Mouse (Mus musculus) olfactory bulb, adult 2 months (tissue): Measurements from ENCODE around the gene Fam129b. TPM values are rescaled to one million over a fixed set of nuclear protein-coding genes. Genes with fewer than 3 reads are reported as not detected.

Source experiments
- H3K27ac ChIP-seq: fragments of 200-500 bp; 2 replicates; pipeline ENCODE4 v1.5.1; 2012; ENCODE audit warnings: low read depth, low read length; ENCODE audit not compliant: insufficient read depth
- H3K4me1 ChIP-seq: fragments of 200-500 bp; 2 replicates; pipeline ENCODE4 v1.6.1; 2012; ENCODE audit warnings: low read length; ENCODE audit not compliant: control insufficient read depth, insufficient read depth
- H3K4me3 ChIP-seq: fragments of 200-500 bp; 2 replicates; pipeline ENCODE4 v1.5.1; 2012; ENCODE audit warnings: mild to moderate bottlenecking, low read depth, low read length, moderate library complexity; ENCODE audit not compliant: insufficient read depth
- POLR2A ChIP-seq: fragments of 200-500 bp; IDR thresholded peaks from 2 replicates; pipeline ENCODE4 v1.6.1; 2012; ENCODE audit warnings: mild to moderate bottlenecking, low read depth, low read length, moderate library complexity; ENCODE audit not compliant: insufficient read depth
- WGBS: fragments of 180-500 bp; shearing (Covaris S2); methylation state at CpG from one replicate; pipeline ENCODE4 v1.1.7; 2018; 5-methylcytosine and 5-hydroxymethylcytosine counted together
- polyA plus RNA-seq: library from polyadenylated mRNA; stranded (reverse); fragments of >200 nt; gene quantifications from 2 replicates; pipeline ENCODE4 v1.2.4, GENCODE M21; 2012; ENCODE audit warnings: low replicate concordance; ENCODE audit not compliant: missing spikeins, insufficient read depth, insufficient read length

The Fam129b gene
- polyA plus RNA-seq, 1 experiment: not detected

DNA sequence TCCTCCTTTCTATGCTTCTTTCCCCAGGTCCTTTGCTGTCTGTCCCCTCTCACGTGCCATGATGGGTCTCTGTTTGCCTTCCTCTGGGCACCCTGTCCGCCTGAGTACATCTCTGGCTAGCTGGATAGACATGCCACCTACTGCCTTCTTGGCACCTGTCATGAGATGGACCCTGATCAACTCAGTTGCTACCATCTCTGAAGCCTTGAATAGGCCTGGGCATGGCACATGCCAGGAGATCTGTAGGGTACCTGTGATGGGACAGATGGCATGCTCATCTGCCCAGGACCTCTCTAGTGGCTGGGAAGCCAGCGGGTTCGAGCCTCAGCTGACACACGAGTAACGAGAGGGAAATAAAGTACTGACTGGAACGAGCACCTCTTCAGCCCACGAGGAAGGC lies 98.3 kb downstream of the Fam129b start:
- Histone ChIP-seq H3K4me3 (no peak overlapping the region), H3K27ac (no peak overlapping the region), H3K4me1 (peaks cover 7% of the 10 kb centered on the region)
- WGBS: 87% methylated on average over 8 of the region's 8 CpGs
- TF ChIP-seq POLR2A: no peak

Other genes with a start within 250 kb of the Fam129b start
- not detected in 2 replicates for gene Eng, start 229.5 kb upstream of the Fam129b start, polyA plus RNA-seq
- not detected in 2 replicates for gene Fpgs, start 172.0 kb upstream of the Fam129b start, polyA plus RNA-seq
- 509 TPM in 1 of 2 replicates, not detected in the other for gene Cdk9, start 163.0 kb upstream of the Fam129b start, polyA plus RNA-seq
- gene Sh2d3c, start 155.1 kb upstream of the Fam129b start, polyA plus RNA-seq: not detected in 2 replicates
- gene 6330409D20Rik, start 135.1 kb upstream of the Fam129b start, polyA plus RNA-seq: not detected in 2 replicates
- not detected in 2 replicates for gene Tor2a, start 118.9 kb upstream of the Fam129b start, polyA plus RNA-seq
- gene Ttc16, start 100.5 kb upstream of the Fam129b start, polyA plus RNA-seq: not detected in 2 replicates
- gene Ptrh1, start 100.3 kb upstream of the Fam129b start, polyA plus RNA-seq: not detected in 2 replicates
- gene Cfap157, start 91.7 kb upstream of the Fam129b start, polyA plus RNA-seq: not detected in 2 replicates
- gene Stxbp1, start 28.9 kb upstream of the Fam129b start, polyA plus RNA-seq: 182 and 623 TPM in 2 replicates
- not detected in 2 replicates for gene Rpl12, start 85.4 kb downstream of the Fam129b start, polyA plus RNA-seq
- not detected in 2 replicates for gene Lrsam1, start 85.5 kb downstream of the Fam129b start, polyA plus RNA-seq
- not detected in 2 replicates for gene Slc2a8, start 106.0 kb downstream of the Fam129b start, polyA plus RNA-seq